Mouse (Mus musculus): Measurements from ENCODE around the gene Guk1. TPM values are rescaled to one million over a fixed set of nuclear protein-coding genes. Genes with fewer than 3 reads are reported as not detected.

Gene Guk1
- 111 and 113 TPM in 2 replicates for polyA plus RNA-seq (2015; fragmentation: Nextera tagmentation; extraction: Ambion mirVana)

GRCm38 (mm10) chr11:59192059-59192386 is at the start of gene Guk1:
TSS of gene Guk1 (minus strand) at chr11:59192212.
- ATAC-seq (ENCODE audit: insufficient number of reproducible peaks, low FRiP score, low TSS enrichment, low read depth) = no peak

GRCm38 (mm10) chr11:59239796-59240195 is 47.8 kb upstream of the Guk1 start:
- H3K9me3 ChIP-seq (replicated peaks) = no peaks in the 10 kb centered on the region
- no peak overlapping the region for H3K9ac ChIP-seq
- H3K4me2 ChIP-seq (replicated peaks) = no peak overlapping the region
- H3K27me3 ChIP-seq = no peaks in the 10 kb centered on the region; the same call in 1 of the 2 replicates
- H3K27ac ChIP-seq (replicated peaks) = no peak overlapping the region
- H3K4me1 ChIP-seq = peaks cover 6% of the 10 kb centered on the region
- no peak overlapping the region for H3K4me3 ChIP-seq (replicated peaks)
- 74% methylated on average over 4 of the region's 4 CpGs for WGBS
- no peak for ATAC-seq (ENCODE audit: insufficient number of reproducible peaks, low FRiP score, low TSS enrichment, low read depth)
- no peaks in the 10 kb centered on the region for H3K36me3 ChIP-seq

More at GRCm38 (mm10) chr11:59192059-59192386, at the start of gene Guk1:
- Histone ChIP-seq H3K4me1 (peaks cover 13% of the 10 kb centered on the region), H3K9ac (peak within 1 kb of the TSS; percentile 62), H3K36me3 (0 out of 2 replicates have a peak, but pooled peaks cover 4% of the 10 kb centered on the region), H3K27ac (replicated peaks) (peak within 1 kb of the TSS; percentile 94), H3K4me3 (replicated peaks) (peak within 1 kb of the TSS; percentile 72), H3K27me3 (no peaks in the 10 kb centered on the region), H3K4me2 (replicated peaks) (peak within 1 kb of the TSS; percentile 80), H3K9me3 (replicated peaks) (no peaks in the 10 kb centered on the region)
- 6% methylated on average over 16 of the region's 16 CpGs for WGBS

GRCm38 (mm10) chr11:59239428-59239785 is 47.4 kb upstream of the Guk1 start:
- peaks cover 6% of the 10 kb centered on the region for H3K4me1 ChIP-seq
- no peak for ATAC-seq (ENCODE audit: insufficient number of reproducible peaks, low FRiP score, low TSS enrichment, low read depth)
- H3K4me3 ChIP-seq (replicated peaks) = no peak overlapping the region
- no peak overlapping the region for H3K9ac ChIP-seq
- H3K36me3 ChIP-seq = no peaks in the 10 kb centered on the region
- no peak overlapping the region for H3K4me2 ChIP-seq (replicated peaks)
- 46% methylated on average over 4 of the region's 4 CpGs for WGBS
- no peaks in the 10 kb centered on the region; the same call in 1 of the 2 replicates for H3K27me3 ChIP-seq
- H3K9me3 ChIP-seq (replicated peaks) = no peaks in the 10 kb centered on the region
- no peak overlapping the region for H3K27ac ChIP-seq (replicated peaks)

GRCm38 (mm10) chr11:59238525-59239427 is 46.8 kb upstream of the Guk1 start:
- Histone ChIP-seq H3K27ac (replicated peaks) (no peak overlapping the region), H3K4me1 (peaks cover 6% of the 10 kb centered on the region), H3K4me2 (replicated peaks) (no peak overlapping the region), H3K9me3 (replicated peaks) (no peaks in the 10 kb centered on the region), H3K36me3 (no peaks in the 10 kb centered on the region), H3K4me3 (replicated peaks) (no peak overlapping the region), H3K9ac (no peak overlapping the region), H3K27me3 (no peaks in the 10 kb centered on the region; the same call in 1 of the 2 replicates)
- WGBS = 4% methylated on average over 14 of the region's 15 CpGs
- peak; percentile 22; the same call in 1 of the 2 replicates for ATAC-seq (ENCODE audit: insufficient number of reproducible peaks, low FRiP score, low TSS enrichment, low read depth)

GRCm38 (mm10) chr11:59232797-59233196 is 40.8 kb upstream of the Guk1 start:
- ATAC-seq (ENCODE audit: insufficient number of reproducible peaks, low FRiP score, low TSS enrichment, low read depth) = no peak
- Histone ChIP-seq H3K36me3 (no peaks in the 10 kb centered on the region), H3K9me3 (replicated peaks) (no peaks in the 10 kb centered on the region), H3K4me2 (replicated peaks) (no peak overlapping the region), H3K27ac (replicated peaks) (no peak overlapping the region), H3K4me3 (replicated peaks) (no peak overlapping the region), H3K4me1 (peaks cover 9% of the 10 kb centered on the region), H3K9ac (no peak overlapping the region), H3K27me3 (no peaks in the 10 kb centered on the region)
- WGBS = 54% methylated on average over 2 of the region's 2 CpGs

- peaks cover 25% of the 10 kb centered on the region for H3K4me1 ChIP-seq
- H3K27ac ChIP-seq (replicated peaks) = no peak overlapping the region
- H3K4me2 ChIP-seq (replicated peaks) = no peak overlapping the region
- H3K36me3 ChIP-seq = no peaks in the 10 kb centered on the region
- no peaks in the 10 kb centered on the region for H3K9me3 ChIP-seq (replicated peaks)
- no peak overlapping the region for H3K9ac ChIP-seq
- WGBS = 16% methylated on average over 7 of the region's 7 CpGs
- no peak for ATAC-seq (ENCODE audit: insufficient number of reproducible peaks, low FRiP score, low TSS enrichment, low read depth)
- no peak overlapping the region for H3K4me3 ChIP-seq (replicated peaks)
- no peaks in the 10 kb centered on the region for H3K27me3 ChIP-seq
Observed at GRCm38 (mm10) chr11:59230144-59230760, 38.2 kb upstream of the Guk1 start.

- 0 out of 2 replicates have a peak, but pooled peaks cover 3% of the 10 kb centered on the region for H3K36me3 ChIP-seq
- peak within 1 kb of the TSS; percentile 97 for H3K4me3 ChIP-seq (replicated peaks)
- H3K9me3 ChIP-seq (replicated peaks) = no peaks in the 10 kb centered on the region
- H3K4me2 ChIP-seq (replicated peaks) = peak within 1 kb of the TSS; percentile 61
- ATAC-seq (ENCODE audit: insufficient number of reproducible peaks, low FRiP score, low TSS enrichment, low read depth) = peak; percentile 94
- WGBS = 4% methylated on average over 56 of the region's 59 CpGs
- H3K27me3 ChIP-seq = no peaks in the 10 kb centered on the region
- H3K4me1 ChIP-seq = peaks cover 40% of the 10 kb centered on the region
- peak within 1 kb of the TSS; percentile 100 for H3K9ac ChIP-seq
- H3K27ac ChIP-seq (replicated peaks) = peak within 1 kb of the TSS; percentile 97
Observed at GRCm38 (mm10) chr11:59228122-59228953, 36.3 kb upstream of the Guk1 start, which contains the start of gene Arf1. TSS of gene Arf1 (minus strand) at chr11:59228270.

GRCm38 (mm10) chr11:59227604-59228121 is 35.7 kb upstream of the Guk1 start:
- under 1% methylated on average over 42 of the region's 51 CpGs for WGBS
- Histone ChIP-seq H3K27ac (replicated peaks) (peak overlapping the region; percentile 97), H3K27me3 (no peaks in the 10 kb centered on the region), H3K9ac (peak overlapping the region; percentile 100), H3K4me1 (peaks cover 45% of the 10 kb centered on the region), H3K4me2 (replicated peaks) (peak overlapping the region; percentile 60), H3K9me3 (replicated peaks) (no peaks in the 10 kb centered on the region), H3K36me3 (0 out of 2 replicates have a peak, but pooled peaks cover 3% of the 10 kb centered on the region), H3K4me3 (replicated peaks) (peak overlapping the region; percentile 97)
- peak; percentile 83 for ATAC-seq (ENCODE audit: insufficient number of reproducible peaks, low FRiP score, low TSS enrichment, low read depth)

GRCm38 (mm10) chr11:59226787-59227603 is 35.0 kb upstream of the Guk1 start:
- Histone ChIP-seq H3K9ac (peak overlapping the region; percentile 100), H3K4me2 (replicated peaks) (peak overlapping the region; percentile 60), H3K27ac (replicated peaks) (peak overlapping the region; percentile 97), H3K36me3 (0 out of 2 replicates have a peak, but pooled peaks cover 3% of the 10 kb centered on the region), H3K4me1 (peaks cover 51% of the 10 kb centered on the region), H3K9me3 (replicated peaks) (no peaks in the 10 kb centered on the region), H3K4me3 (replicated peaks) (peak overlapping the region; percentile 97), H3K27me3 (no peaks in the 10 kb centered on the region)
- 4% methylated on average over 21 of the region's 21 CpGs for WGBS
- no peak for ATAC-seq (ENCODE audit: insufficient number of reproducible peaks, low FRiP score, low TSS enrichment, low read depth)

- no peak for ATAC-seq (ENCODE audit: insufficient number of reproducible peaks, low FRiP score, low TSS enrichment, low read depth)
- H3K4me2 ChIP-seq (replicated peaks) = peak overlapping the region; percentile 60
- peak overlapping the region; percentile 100 for H3K9ac ChIP-seq
- H3K4me1 ChIP-seq = peaks cover 58% of the 10 kb centered on the region
- H3K9me3 ChIP-seq (replicated peaks) = no peaks in the 10 kb centered on the region
- WGBS = 39% methylated on average over 3 of the region's 3 CpGs
- H3K4me3 ChIP-seq (replicated peaks) = peak overlapping the region; percentile 97
- H3K36me3 ChIP-seq = 0 out of 2 replicates have a peak, but pooled peaks cover 3% of the 10 kb centered on the region
- H3K27ac ChIP-seq (replicated peaks) = peak overlapping the region; percentile 18; the same call in 1 of the 2 replicates
- no peaks in the 10 kb centered on the region for H3K27me3 ChIP-seq
Observed at GRCm38 (mm10) chr11:59226251-59226650, 34.2 kb upstream of the Guk1 start.

All from embryonic facial prominence, embryonic 15.5 days (tissue).